Mouse (Mus musculus): ENCODE data around the gene Trhr2. TPM values are rescaled to one million over a fixed set of nuclear protein-coding genes. Genes with fewer than 3 reads are reported as not detected.
A peak's percentile ranks its signal among the peaks of the same experiment; 100 is the strongest.

Trhr2 gene
- polyA plus RNA-seq, 1 experiment from 2014 or later, result not detected

DNA sequence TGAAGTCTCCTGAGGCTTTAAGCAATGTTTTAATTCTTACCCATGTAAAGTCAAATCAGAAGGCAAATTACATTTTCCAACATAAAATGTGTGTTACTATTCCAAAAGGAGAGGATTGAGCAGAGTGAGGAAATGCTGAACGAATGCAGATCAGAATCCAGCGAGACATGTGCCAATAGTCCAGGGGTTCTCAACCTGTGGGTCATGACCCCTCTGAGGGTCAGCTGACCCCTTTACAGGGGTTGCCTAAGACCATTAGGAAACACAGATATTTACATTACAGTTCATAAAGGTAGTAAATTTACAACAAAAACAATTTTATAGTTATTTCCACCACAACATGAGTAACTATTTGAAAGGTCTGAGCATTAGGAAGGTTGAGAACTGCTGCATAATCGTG is 30.2 kb upstream of the Trhr2 start:
- Histone ChIP-seq H3K27ac (replicated peaks) (no peak overlapping the region), H3K9ac (ENCODE audit: low read length) (no peak overlapping the region), H3K4me2 (replicated peaks; ENCODE audit: low read depth) (no peak overlapping the region), H3K27me3 (ENCODE audit: control insufficient read depth, insufficient read depth, low read length) (no peaks in the 10 kb centered on the region), H3K4me1 (replicated peaks; ENCODE audit: control insufficient read depth, insufficient read depth) (no peaks in the 10 kb centered on the region), H3K4me3 (ENCODE audit: low read depth, low read length) (no peak overlapping the region), H3K36me3 (ENCODE audit: control insufficient read depth, insufficient read depth, low read length) (peaks cover 29% of the 10 kb centered on the region), H3K9me3 (ENCODE audit: control insufficient read depth, low read length) (no peaks in the 10 kb centered on the region)
- DNase-seq (ENCODE audit: low spot score) (no peak), ATAC-seq (ENCODE audit: low FRiP score, low TSS enrichment) (no peak)
- TF ChIP-seq CTCF (IDR thresholded peaks at IDR 0.05; ENCODE audit: low read depth), result no peak
- no peak for TF ChIP-seq EP300 (optimal IDR thresholded peaks at IDR 0.05)
- WGBS, result 78% methylated on average over 3 of the region's 3 CpGs

DNA sequence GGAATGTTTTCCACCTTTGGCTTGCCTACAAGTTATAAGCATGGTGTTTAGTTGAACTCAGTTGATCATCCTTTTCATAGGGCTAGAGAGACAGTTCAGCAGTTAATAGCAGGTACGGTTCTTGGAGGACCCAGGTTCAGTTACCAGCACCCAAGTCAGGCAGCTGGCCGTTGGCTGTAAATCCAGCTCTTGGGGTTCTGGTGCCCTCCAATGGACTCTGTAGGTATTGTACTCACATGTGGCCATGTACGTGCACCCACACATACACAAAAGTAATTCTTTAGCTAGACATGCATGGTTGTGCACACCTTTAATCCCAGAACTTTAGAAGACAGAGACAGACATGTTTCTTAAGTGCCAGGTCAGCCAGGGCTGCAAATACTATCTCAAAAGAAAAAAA is 28.8 kb upstream of the Trhr2 start:
- Histone ChIP-seq H3K9me3 (ENCODE audit: control insufficient read depth, low read length) (no peaks in the 10 kb centered on the region), H3K27ac (replicated peaks) (no peak overlapping the region), H3K27me3 (ENCODE audit: control insufficient read depth, insufficient read depth, low read length) (no peaks in the 10 kb centered on the region), H3K4me1 (replicated peaks; ENCODE audit: control insufficient read depth, insufficient read depth) (no peaks in the 10 kb centered on the region), H3K4me2 (replicated peaks; ENCODE audit: low read depth) (no peak overlapping the region), H3K4me3 (ENCODE audit: low read depth, low read length) (no peak overlapping the region), H3K36me3 (ENCODE audit: control insufficient read depth, insufficient read depth, low read length) (peaks cover 30% of the 10 kb centered on the region), H3K9ac (ENCODE audit: low read length) (no peak overlapping the region)
- 84% methylated on average over 3 of the region's 3 CpGs for WGBS
- ATAC-seq (ENCODE audit: low FRiP score, low TSS enrichment), result no peak
- no peak for TF ChIP-seq EP300 (optimal IDR thresholded peaks at IDR 0.05)
- peak; percentile 49 for TF ChIP-seq CTCF (IDR thresholded peaks at IDR 0.05; ENCODE audit: low read depth)
- DNase-seq (ENCODE audit: low spot score), result no peak

DNA sequence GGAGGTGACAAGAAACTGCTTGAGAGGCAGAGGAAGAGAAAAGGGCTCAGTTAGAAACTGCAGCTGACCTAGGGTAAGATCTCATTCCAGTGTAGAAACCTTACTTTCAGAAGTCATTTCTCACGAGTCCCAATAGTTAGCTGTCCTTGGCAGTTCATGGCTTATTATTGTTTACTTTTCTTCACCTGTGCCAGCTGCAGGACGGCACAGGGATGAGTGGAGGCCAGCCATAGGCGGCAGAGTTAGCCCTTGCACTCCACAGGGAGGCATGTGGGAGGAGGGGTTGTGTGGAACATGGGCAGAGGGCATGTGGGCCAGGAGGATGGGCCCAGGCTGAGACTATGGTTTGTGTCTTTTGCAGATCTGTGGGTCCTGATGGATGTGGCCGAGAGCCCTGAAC is 22.5 kb upstream of the Trhr2 start:
- no peak for TF ChIP-seq CTCF (IDR thresholded peaks at IDR 0.05; ENCODE audit: low read depth)
- no peak for TF ChIP-seq EP300 (optimal IDR thresholded peaks at IDR 0.05)
- ATAC-seq (ENCODE audit: low FRiP score, low TSS enrichment) (no peak), DNase-seq (ENCODE audit: low spot score) (no peak)
- 48% methylated on average over 4 of the region's 4 CpGs for WGBS
- peaks cover 22% of the 10 kb centered on the region for H3K36me3 ChIP-seq (ENCODE audit: control insufficient read depth, insufficient read depth, low read length)
- no peaks in the 10 kb centered on the region for H3K4me1 ChIP-seq (replicated peaks; ENCODE audit: control insufficient read depth, insufficient read depth)
- no peak overlapping the region for H3K9ac ChIP-seq (ENCODE audit: low read length)
- no peak overlapping the region for H3K4me3 ChIP-seq (ENCODE audit: low read depth, low read length)
- H3K27me3 ChIP-seq (ENCODE audit: control insufficient read depth, insufficient read depth, low read length), result no peaks in the 10 kb centered on the region
- H3K4me2 ChIP-seq (replicated peaks; ENCODE audit: low read depth), result no peak overlapping the region
- H3K9me3 ChIP-seq (ENCODE audit: control insufficient read depth, low read length), result no peaks in the 10 kb centered on the region
- no peak overlapping the region for H3K27ac ChIP-seq (replicated peaks)

DNA sequence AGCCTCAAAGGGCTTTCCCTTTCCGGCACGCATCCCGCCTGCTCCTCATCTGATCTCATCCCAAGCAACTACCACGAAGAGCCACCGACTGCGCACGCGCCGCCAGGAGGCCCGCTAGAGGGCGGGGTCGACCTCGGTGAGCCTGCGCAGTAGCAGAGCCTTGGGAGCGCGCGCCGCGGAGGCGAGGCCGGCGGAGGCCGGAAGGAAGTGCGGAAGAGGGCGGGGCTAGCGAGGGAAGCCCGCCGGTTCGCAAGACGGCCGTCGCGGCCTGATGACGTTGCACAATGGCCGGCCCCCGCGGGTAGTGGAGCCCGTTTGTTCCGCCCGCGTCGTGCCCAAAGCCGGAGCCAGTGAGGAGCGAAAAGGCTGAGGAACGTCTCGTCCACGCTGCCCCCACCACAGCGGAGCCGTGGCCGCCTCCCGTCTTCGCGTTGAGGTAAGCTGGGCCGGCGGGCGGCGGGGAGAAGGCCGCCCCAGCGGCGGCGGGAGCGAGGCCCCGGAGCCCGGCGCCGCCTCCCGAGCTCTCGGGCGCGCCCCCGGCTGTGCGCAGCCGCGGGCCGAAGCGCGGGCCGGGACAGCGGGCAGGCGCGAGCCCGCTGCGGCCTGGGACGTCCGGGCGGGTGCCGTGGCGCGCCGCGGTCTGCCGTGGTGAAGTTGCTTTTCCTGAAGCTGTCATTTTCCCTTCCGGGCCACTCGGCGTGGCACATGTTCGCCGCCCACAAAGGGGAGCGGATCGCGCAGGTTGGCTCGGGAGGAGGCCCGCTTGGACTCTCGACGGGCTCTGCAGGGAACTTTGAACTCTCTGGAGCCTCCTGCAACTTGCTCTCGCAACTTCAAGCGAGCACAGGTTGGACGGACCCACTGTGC is 16.1 kb upstream of the Trhr2 start, which contains the start of gene Zc3h18:
Gene Zc3h18, plus strand, starts transcription at position 245 of the 867 bp plus-strand sequence.
- H3K36me3 ChIP-seq (ENCODE audit: control insufficient read depth, insufficient read depth, low read length), result 0 out of 2 replicates have a peak, but pooled peaks cover 3% of the 10 kb centered on the region
- under 1% methylated on average over 87 of the region's 107 CpGs for WGBS
- peak within 1 kb of the TSS; percentile 74 for H3K4me2 ChIP-seq (replicated peaks; ENCODE audit: low read depth)
- peak within 1 kb of the TSS; percentile 95 for H3K27ac ChIP-seq (replicated peaks)
- peak within 1 kb of the TSS; percentile 79 for H3K4me3 ChIP-seq (ENCODE audit: low read depth, low read length)
- ATAC-seq (ENCODE audit: low FRiP score, low TSS enrichment), result peak; percentile 95
- H3K9ac ChIP-seq (ENCODE audit: low read length), result peak within 1 kb of the TSS; percentile 92
- TF ChIP-seq CTCF (IDR thresholded peaks at IDR 0.05; ENCODE audit: low read depth) (peak; percentile 73), EP300 (optimal IDR thresholded peaks at IDR 0.05) (no peak)
- H3K9me3 ChIP-seq (ENCODE audit: control insufficient read depth, low read length), result no peaks in the 10 kb centered on the region
- no peaks in the 10 kb centered on the region for H3K27me3 ChIP-seq (ENCODE audit: control insufficient read depth, insufficient read depth, low read length)
- no peaks in the 10 kb centered on the region for H3K4me1 ChIP-seq (replicated peaks; ENCODE audit: control insufficient read depth, insufficient read depth)
- peak; percentile 99 for DNase-seq (ENCODE audit: low spot score)

DNA sequence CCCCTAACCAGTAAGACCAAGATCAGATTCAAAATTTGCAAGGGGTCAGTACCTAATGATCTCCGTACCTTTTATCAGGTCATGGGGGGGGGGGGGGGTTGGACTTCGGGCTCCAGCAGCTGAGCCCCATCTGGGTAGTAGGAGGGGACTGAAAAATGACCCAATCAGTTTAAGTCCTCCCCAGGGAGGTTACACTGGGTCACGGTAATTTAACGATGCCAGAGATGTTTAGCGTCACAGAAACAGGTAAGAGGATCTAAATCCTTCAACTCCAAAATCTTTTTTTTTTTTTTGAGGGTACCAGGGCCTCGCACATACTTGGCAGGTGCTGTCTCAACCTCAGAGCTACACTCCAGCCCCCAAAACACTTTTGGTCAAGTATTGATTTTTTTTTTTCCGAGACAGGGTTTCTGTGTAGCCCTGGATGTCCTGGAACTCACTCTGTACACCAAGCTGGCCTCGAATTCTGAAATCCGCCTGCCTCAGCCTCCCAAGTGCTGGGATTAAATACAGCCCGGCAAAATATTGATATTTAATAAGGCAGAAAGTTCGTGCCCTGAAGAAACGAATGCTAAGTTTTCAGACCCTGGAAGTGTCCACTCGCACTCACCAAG is 15.3 kb upstream of the Trhr2 start:
- peak overlapping the region; percentile 38 for H3K9ac ChIP-seq (ENCODE audit: low read length)
- TF ChIP-seq CTCF (IDR thresholded peaks at IDR 0.05; ENCODE audit: low read depth) (no peak), EP300 (optimal IDR thresholded peaks at IDR 0.05) (no peak)
- H3K4me3 ChIP-seq (ENCODE audit: low read depth, low read length), result peak overlapping the region; percentile 79
- 0 out of 2 replicates have a peak, but pooled peaks have one; percentile 1 for ATAC-seq (ENCODE audit: low FRiP score, low TSS enrichment)
- H3K4me2 ChIP-seq (replicated peaks; ENCODE audit: low read depth), result peak overlapping the region; percentile 52
- no peak for DNase-seq (ENCODE audit: low spot score)
- H3K27me3 ChIP-seq (ENCODE audit: control insufficient read depth, insufficient read depth, low read length), result no peaks in the 10 kb centered on the region
- 0 out of 2 replicates have a peak overlapping the region, but pooled peaks have one; percentile 40 for H3K27ac ChIP-seq (replicated peaks)
- no peaks in the 10 kb centered on the region for H3K9me3 ChIP-seq (ENCODE audit: control insufficient read depth, low read length)
- H3K4me1 ChIP-seq (replicated peaks; ENCODE audit: control insufficient read depth, insufficient read depth), result no peaks in the 10 kb centered on the region
- 0 out of 2 replicates have a peak, but pooled peaks cover 3% of the 10 kb centered on the region for H3K36me3 ChIP-seq (ENCODE audit: control insufficient read depth, insufficient read depth, low read length)
- WGBS, result 21% methylated on average over 13 of the region's 13 CpGs
